Mouse (Mus musculus) left cerebral cortex, postnatal 4 days (tissue): ENCODE results near the gene Ctsc. TPM values are rescaled to one million over a fixed set of nuclear protein-coding genes. Genes with fewer than 3 reads are reported as not detected.

ENCODE experiments used
- DNase-seq: peaks from one replicate; pipeline ENCODE4 v3.0.0-alpha.2; 2022
- intact Hi-C: fragments of 180-260 bp; cut with DNase I; formaldehyde crosslinking; loops from one replicate; pipeline ENCODE4 v1.15.1; 2025
- total RNA-seq, 2 experiments: library from RNA; stranded (reverse); gene quantifications; 2 replicates each; pipeline ENCODE4 v1.2.3; 2021

Ctsc gene
- total RNA-seq, 2 experiments from 2014 or later = 10.0 to 11.0 TPM

DNA sequence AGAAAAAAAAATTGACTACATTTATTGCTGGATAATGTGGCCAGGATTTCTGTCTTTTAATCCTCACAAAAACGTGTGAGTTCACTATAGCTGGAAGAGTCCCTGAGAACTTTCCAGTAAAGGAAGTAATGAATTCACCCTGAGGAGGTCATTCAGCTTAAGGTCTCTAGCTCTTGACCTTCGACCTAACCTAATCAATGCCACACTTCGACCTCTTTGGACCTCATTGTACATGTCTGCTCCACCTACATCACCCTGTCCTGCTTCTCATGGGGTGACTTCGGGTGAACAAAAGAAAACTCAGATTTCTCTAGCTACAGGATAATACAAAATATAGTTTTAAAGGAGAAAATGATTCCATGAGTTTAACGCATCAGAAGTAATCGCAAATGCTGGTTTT lies 16.0 kb downstream of the Ctsc start:
- DNase-seq = no peak
- intact Hi-C loops = no loop called here

- no peak for DNase-seq
- intact Hi-C loops = no loop called here
Measured at GRCm38 (mm10) chr7:88295989-88296388, 18.1 kb downstream of the Ctsc start.

DNA sequence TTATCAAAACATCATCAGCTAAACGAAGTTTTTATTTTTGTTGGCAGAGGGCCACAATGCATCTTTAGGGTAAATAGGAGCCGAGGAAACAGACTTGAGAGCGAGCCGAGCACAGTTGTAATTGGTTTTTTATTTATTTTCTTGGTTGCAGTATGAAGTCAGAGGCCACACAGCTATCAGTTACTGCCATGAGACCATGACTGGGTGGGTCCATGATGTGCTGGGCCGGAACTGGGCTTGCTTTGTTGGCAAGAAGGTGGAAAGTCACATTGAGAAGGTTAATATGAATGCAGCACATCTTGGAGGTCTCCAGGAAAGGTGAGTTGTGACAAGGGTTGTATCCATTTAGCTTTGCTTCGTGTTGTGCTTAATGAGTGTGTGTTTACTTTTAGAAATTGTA lies 19.0 kb downstream of the Ctsc start:
- intact Hi-C loops = no loop called here
- no peak for DNase-seq

- intact Hi-C loops = no loop called here
- no peak for DNase-seq
Measured at GRCm38 (mm10) chr7:88305750-88306149, 27.9 kb downstream of the Ctsc start.

GRCm38 (mm10) chr7:88306725-88307124 lies 28.8 kb downstream of the Ctsc start:
- intact Hi-C loops = no loop called here
- DNase-seq = no peak

DNA sequence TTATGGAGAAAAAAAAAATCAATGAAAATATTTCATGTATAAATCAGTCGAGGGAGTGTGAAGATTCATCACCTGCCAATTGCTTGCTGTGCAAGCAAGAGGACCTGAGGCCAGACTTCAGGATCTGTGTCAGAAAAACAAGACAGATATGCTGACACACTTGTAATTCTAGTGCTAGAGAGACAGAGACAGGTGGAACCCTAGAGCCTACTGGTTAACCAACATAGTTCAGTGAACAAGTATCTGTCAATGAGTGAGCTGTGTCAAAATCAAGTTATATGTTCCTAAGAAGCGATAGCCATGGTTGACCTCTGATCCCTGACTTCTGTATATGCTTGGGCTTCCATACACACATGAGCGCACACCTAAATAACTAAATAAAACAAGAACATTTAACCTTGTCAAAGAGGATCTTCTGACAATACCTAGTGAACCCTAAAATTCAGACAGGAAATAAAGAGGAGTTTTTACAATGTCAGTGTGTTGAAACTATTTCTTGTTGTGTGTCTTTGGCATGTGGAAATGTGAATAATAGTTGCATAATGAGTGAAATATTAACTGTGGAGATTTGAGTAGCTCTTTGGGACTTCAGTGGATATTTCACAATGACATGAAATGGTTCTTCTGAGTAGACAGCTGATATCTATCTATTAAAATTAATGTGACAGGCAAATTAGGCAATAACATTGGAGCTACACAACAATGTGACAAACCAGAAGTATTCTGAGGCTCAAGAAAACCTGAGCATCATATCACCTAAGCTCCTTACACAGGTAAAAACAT lies 32.7 kb downstream of the Ctsc start:
- no peak for DNase-seq
- intact Hi-C loops = no loop called here

DNA sequence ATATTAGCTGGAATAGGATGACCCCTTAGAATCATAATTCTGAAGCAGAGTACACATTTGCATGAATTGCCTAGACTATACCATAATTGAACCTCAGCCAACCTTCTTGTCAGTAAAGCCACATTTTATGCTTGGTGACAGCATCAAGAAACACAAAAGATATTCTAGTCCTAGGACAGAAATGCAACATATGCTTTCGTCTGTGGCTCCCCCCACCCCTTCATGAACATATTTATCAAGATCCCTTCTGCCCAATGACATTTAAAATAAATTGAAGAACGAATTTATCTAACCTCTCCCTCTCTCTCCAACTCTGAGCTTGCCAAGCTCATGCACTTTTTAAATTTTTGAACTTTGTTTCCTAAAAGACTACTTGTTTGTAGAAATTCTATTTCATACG lies 38.5 kb downstream of the Ctsc start:
- DNase-seq = no peak
- intact Hi-C loops = no loop called here

GRCm38 (mm10) chr7:88318474-88318873 lies 40.6 kb downstream of the Ctsc start:
- intact Hi-C loops = no loop called here
- DNase-seq = no peak

DNA sequence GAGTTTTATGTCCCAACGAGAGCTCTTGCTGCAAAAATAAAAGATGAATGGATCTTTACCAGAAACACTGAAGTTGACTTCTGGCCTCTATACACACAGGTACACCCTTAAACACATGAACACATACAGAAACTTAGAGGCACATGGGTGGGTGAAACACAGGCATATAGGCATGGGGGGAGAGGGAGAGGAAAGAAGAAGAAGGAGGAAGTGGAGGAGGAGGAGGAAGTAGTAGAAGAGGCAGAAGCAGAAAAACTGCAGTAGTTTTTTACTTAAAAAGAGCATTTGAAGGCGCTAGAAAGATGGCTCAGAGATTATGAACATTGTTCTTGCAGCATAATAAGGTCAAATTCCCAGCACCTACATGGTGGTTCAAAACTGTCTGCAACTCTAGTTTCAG lies 41.0 kb downstream of the Ctsc start:
- DNase-seq = no peak
- intact Hi-C loops = no loop called here

- intact Hi-C loops = no loop called here
- DNase-seq = no peak
Measured at GRCm38 (mm10) chr7:88319414-88320140, 41.7 kb downstream of the Ctsc start.

DNA sequence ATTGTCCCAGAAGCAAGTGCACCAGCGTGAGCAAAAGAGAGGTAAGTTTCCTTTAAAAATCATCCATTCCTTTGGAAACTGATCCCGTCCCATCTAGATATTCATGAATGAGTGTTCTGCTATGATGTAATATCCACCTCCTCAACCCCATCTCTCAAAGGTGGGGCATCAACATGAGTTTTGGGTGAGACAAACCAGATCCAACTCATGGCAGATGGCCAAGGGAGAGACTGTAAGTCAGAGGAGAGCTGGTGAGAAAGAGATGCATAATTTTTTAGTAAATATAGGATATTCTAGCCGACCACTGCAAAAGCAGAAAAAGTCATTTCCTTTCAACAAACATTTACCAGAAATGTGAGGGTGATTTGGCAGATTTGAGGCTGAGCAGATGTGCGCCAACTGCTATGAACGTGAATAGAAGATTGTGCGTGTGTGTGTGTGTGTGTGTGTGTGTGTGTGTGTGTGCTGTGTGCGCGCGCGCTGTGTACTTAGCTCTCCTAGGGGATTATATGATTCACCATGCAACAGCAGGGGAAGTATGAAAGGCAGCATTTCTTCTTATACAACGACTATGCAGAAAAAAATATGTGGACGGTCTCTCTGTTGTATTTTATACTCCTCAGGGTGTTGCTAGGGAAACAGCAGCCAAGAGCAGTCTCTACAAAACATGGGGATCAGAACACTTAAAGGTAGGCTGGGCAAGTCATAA lies 42.9 kb downstream of the Ctsc start:
- no peak for DNase-seq

DNA sequence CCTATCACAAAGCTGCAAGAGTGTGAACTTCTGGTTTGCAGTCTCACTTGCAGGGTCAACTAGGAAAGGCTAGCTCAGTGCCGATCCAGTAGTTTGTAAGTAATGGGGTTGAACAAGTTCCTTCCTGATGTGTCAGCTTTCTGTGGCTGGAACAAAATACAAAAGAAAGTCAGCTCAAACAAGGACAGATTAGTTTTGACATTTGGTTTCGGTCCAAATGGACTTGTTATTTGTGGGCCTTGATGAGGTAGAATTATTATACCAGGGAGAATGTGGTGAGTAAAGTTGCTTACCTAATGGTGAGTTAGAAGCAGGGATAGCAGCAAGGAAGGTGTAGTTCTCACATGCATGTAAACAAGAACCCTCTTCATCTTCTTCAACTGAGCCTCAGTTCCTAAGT lies 44.5 kb downstream of the Ctsc start:
- intact Hi-C loops = no loop called here
- no peak for DNase-seq

More for the DNA sequence above, 42.9 kb downstream of the Ctsc start:
- intact Hi-C loops = no loop called here

- no peak for DNase-seq
- intact Hi-C loops = no loop called here
Measured at GRCm38 (mm10) chr7:88327495-88327894, 49.6 kb downstream of the Ctsc start.

DNA sequence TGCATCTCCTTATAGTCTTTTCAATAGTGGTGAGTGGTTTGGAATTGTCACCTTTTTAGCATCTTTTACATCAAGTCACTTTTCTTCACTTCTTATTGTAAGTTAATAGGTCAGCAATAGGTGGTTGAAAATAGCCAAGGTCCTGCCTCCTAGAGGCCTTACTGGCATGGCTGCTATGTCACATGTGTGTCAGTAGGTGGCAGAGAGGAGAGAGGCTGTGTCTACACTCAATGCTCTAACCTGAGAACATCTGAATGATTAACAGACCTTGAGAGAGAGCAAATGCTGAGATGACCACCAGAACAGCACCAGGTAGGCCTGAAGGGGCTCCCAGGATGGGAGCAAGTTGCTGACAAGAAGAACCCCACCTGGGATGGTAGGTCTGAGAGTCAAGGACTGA lies 65.9 kb downstream of the Ctsc start:
- DNase-seq = no peak
- intact Hi-C loops = no loop called here

GRCm38 (mm10) chr7:88346035-88346434 lies 68.2 kb downstream of the Ctsc start:
- no peak for DNase-seq
- intact Hi-C loops = no loop called here

DNA sequence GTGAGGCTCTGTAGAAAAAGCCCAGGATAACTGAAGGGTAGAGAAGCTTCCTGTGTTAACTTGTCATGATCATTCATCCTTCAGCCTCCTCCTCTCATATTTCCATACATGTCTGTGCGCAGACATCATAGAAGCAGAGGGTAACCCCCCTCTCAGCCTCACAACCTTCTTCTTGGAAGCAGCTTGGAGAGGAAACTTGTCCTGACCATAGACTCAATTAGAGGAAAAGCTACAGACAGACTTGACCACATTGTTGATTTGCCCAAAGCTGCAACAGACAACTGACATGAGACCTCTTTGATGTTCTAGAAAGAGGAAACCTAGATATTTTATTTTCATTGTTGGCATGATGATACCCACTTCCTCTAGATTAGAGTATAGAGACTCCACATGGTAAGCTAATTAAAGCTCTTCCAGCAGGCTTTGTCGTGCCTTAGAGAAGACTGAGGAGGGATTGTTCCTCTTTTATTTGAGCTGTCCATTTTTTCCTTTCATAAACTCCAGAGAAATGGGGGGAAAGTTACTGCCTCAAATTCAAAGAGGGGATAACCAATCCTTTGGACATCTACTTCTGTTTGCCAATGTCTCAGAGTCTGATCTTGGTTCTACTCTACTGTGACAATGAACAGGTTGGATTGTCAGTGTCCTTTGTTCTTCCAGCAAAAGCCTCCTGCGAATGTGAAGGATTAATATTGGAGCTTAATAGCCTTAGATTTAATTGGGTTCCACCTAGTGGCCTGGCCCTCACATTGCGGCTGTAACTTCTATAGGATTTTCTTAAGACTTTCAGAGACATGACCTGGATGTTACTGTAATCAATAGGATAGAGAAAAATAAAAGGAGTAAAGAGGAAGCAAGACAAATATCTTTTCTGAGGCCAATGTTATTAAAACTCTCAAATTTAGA lies 79.2 kb downstream of the Ctsc start:
- DNase-seq = peak; percentile 17
- intact Hi-C loops = no loop called here

- DNase-seq = no peak
- intact Hi-C loops = no loop called here
Measured at GRCm38 (mm10) chr7:88358042-88358878, 80.4 kb downstream of the Ctsc start.
